Mouse (Mus musculus): ENCODE measurements around the gene AL731706.1.
"Not testable (repeated sequence)": the region's sequence is repeated elsewhere in the genome, so short reads cannot be mapped to it uniquely, and the experiment has no call there.

AL731706.1 gene

DNA sequence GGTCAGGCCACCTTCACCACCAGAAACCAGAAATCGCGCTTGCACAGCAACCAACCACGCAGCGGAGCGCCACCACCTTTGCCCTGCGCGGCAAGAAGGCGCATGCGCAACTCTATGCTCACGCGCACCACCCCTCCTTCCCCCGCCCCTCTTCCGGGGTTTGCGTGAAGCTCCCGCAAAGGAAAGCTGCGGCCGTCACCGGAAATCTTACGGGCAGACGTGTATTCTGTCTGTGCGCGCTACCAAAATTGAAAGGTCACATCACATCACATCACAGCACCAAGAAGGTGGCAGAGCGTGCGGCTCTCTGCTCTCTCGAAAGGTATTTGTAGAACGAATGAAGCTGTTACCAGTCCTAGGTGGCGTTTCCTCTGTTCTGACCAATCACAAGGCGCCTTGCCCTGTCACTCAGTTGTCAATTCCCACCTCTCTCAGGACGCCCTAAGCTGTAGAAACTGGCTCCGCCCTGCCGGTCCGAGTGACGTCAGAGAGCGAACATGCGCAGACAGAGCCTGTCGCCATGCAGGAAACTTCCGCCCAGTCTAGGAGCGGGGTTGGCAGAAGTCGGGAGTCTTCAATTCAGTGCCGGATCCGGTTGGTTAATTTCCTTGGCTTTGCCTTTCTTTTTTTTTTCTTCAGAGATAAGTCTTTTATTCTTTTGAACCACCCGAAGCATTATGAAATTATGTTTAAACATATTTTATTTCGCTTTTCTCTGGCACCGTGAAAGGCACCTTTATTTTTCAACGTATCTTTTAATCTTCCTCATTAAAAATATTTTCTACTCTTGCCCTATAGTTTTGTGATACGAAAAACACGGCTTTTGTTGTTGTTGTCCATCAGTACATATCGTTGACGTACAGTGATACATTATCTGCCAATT lies at the start of gene AL731706.1, which contains the start of the genes Slx4ip and Mkks:
TSS of gene AL731706.1 (minus strand) at position 322 of the 883 bp plus-strand sequence.
TSS of gene Slx4ip (plus strand) at position 151 of the 883 bp plus-strand sequence.
TSS of gene Mkks (minus strand) at position 322 of the 883 bp plus-strand sequence.
- DNase-seq (ENCODE audit: low spot score in 2 of 2) = peak; percentile 98

DNA sequence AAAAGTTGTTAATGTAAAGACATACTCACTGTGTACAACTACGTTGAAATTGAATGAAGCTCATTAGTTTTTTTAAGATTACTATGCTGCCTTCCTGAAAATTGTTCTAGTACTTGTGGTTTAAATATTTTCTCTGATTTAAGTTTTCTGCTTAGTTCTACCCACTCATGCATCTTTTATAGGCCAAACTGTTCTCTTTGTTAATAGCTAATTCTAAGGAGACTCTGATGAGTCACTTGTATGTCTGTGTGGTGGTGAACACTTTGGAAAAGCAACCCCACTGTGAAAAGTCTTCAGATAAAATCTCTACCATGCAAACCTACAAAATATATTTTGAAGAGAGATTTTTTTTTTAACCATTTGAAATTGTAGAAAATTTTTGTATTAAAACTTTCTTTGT lies 47.1 kb upstream of the AL731706.1 start:
- DNase-seq (ENCODE audit: low spot score in 2 of 2) = no peak

DNA sequence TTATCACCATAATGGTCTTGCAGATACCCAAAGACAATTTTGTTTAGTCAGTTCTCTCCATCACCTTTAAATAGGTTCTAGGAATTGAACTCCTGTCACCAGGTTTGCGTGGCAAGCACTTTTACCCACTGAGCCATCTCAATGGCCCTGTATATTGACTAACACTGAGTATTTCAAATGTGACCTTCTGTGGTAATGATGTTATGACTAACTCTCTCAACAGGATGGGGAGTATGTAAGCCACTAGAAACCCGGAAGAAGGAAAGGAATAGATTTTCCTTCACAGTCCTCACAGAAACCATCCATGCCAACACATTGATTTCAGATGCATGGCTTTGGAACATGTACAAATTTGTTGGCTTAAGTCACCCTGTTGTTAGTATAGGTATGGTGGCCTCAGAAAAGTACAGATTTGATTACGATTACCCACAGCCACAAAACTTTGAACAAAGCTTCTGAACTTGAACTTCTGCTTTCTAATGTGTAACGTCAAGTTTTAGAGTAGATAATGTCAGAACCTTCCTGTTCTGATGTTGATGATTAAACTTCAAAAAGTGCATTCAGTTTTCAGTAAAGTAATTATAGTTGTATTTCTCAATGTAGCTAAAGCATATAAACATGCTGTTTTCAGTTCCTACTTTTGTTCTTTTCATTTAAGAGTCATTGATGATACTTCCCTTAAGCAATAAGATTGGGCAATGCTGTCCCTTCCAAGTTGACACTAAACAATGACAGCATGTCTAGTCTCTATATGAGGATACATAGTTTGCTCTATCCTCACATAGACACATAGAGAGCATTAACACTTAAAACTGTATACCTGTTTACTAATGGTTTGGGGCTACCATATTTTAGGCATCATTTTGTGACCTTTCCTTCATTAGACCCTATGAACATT lies 45.5 kb upstream of the AL731706.1 start:
- no peak for DNase-seq (ENCODE audit: low spot score in 2 of 2)

DNA sequence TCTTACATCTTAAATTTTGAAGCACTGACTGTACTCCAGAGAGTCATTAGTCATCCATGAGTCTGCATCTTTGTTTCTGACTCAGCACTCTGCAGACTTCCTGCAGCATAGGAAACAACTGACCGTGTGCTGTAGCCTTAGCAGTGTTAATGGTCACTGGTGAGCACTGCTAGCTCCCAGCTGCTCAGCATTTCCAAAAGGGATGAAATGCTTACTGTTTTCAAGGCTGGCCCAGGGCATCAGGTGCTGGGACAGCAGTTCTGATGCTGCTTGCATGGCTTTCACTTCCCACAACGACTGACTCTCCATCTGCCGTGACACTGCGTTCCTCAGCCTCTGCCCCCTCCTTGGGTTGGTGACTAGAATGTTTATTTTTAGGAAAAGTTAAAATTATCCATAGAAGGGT lies 29.8 kb upstream of the AL731706.1 start:
- no peak for DNase-seq (ENCODE audit: low spot score in 2 of 2)

DNA sequence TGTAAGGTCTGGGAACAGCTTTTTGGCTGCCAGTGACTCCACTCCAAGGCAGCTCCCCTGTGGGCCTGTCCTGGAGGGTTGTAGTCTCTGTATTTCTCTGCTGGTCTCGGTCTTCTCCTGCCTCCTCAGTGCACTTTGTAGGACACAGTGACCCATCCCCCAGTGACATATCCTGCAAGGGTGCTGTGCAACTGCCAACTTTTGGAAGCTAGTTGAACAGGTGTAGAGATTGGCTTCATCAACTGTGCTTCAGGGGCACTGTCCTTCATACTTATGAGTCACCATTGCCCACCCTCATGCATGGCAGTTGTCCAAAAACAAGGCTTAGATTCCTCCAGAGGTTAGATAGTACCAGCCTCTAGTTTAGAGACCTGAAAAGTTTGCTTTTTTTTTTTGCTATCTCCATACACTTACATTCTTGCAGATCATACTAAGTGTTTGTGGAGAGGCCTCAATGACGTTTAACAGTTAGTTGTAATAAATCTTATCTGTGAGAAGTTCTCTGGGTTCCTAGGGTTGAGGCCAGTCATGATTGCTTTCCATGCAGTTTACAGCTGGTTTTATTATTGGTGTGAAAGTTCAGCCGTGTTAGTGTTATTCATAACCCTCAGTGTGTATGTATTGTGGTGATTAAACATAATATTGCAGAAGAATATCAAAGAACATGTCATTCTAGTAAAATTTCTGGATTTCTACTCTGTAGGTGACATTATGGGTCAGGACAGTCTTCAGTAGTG lies 29.2 kb upstream of the AL731706.1 start:
- DNase-seq (ENCODE audit: low spot score in 2 of 2) = no peak

DNA sequence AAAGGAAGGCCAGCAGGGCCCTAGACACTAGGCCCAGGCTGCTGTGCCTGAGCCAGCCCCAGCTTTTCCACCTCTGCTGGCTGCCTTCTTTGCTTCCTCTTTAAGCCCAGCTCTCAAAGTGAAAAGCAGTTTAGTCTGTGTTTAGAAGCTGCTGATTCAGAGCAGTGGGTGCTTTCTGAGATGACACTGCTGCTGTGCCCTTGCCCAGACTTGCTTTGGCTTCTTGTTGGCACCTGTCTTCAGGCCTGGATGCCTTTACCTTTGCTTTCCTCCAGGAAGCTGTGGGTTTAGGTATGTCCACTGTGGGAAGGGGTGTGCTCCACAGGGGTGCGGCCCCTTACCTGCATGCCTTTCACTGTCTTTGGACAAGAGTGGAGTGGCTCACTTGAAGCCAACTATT lies 28.2 kb upstream of the AL731706.1 start:
- no peak for DNase-seq (ENCODE audit: low spot score in 2 of 2)

DNA sequence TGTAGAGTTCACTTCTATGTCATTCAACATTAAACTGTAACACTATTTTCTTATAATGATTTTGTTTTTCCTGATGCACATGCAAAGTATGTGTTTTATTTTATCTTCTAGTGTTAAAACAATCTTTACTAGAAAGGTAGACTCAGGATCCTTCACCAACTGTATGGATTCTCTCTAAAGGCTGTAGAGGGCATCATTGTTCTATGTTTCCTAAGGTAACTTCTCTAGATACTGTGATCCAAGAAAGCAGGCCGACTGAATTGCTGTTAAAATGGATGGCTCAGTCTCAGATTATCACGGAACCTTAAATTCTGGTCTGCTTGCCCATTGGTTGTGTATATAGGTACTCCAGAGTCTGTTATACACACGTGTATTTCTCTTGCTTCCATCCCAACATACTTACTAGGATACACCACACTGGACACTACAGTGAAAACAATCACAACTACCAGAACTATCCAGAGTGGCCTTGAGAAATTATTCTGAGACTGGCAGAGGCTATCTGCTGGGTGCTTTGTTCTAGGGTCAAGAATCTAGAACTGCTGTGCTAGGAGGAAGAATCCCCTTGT lies 23.2 kb upstream of the AL731706.1 start:
- DNase-seq (ENCODE audit: low spot score in 2 of 2) = no peak

DNA sequence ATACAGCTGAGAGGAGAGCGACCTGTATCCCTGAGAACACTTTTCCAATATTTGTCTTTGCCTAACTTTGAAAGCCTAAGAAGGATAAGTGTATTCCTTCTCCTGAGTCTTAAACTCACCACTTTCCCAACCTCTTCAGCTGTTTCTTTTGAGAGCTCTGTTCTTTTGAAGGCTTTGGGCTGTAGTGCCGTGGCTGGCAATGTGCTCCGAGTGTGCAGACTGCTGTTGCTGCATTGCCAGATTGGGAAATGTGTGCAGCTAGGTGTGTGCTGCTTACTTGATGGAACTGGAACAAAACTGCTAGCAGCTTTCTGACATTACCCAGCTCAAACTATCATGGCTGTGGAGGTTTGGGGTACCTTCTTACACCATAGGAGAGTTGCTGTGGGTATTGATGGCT lies 21.8 kb upstream of the AL731706.1 start:
- DNase-seq (ENCODE audit: low spot score in 2 of 2) = no peak

DNA sequence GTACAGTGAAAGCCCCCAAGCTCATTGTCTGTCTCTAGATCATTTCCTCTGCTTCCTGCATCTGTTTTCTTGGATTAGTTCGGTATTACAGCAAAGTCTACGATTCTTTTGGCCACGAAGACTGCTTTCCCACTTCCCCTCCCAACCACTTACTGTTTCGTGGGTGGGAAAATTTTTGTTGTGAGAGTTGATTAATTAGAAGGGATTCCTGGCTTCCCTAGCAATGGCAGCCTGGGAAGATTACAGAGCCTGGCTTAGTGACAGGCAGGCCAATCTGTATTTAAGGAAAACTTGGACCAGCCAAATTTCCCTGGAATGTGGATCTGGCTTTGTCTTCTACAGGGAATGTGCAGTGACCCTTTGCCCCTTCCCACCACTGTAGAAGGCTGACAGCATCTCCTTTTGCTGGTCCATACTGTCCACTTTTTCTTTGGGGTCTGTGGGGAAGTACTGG lies 20.8 kb upstream of the AL731706.1 start:
- DNase-seq (ENCODE audit: low spot score in 2 of 2) = no peak

DNA sequence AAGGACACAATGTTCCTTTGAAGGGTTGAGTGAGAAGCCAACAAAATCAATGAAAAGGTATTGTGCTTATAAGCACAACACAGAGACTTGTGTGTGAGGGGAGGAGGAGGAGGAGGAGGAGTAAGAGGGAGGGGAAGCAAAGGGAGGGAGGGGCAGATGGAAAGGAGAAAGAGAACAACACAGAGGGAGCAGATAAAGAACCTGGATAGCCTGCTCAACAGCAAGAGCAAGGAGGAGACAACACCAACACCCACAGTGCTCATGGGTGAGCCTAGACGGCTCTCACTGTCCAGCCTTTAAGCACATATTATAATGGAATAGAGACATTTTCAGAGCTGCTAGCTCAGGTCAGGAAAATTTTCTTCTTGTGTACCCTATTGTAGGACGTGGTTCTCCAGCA lies 18.1 kb upstream of the AL731706.1 start:
- no peak for DNase-seq (ENCODE audit: low spot score in 2 of 2)

DNA sequence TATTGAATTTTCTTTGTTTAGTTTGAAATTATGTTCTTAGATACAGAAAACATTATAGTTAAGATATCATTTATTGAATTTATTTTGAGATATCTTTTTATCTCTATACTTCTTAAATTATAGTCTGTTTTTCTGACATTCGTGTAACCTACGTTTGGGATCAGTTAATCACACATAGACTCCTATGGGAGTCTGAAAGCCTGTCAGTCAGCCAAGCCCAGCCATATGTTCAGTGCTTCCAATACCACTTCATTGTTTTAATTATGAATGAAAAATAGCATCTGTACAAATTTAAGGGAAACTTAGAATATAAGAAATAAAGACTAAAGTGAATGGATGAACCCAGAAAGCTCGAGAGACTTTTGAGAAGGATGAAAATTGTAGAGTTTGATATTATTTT lies 17.4 kb upstream of the AL731706.1 start:
- no peak for DNase-seq (ENCODE audit: low spot score in 2 of 2)

DNA sequence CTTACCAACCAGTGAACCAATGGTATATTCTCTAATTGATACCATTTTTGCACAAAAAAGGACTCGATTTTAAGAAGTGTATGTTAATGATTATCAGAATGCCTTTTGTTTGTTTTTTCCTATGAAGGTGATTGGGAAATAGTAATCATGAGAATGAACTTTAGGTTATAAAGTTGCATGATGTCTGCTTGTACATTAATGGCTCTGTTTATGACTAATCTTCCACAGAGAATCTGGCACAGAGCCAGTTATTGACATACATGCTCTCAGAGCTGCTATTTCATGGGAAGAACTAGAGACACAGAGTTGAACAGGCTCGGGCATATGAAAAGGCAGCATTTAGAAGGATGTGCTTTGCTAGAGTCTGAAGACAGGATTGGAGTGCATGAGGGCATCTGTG lies 4.9 kb upstream of the AL731706.1 start:
- no peak for DNase-seq (ENCODE audit: low spot score in 2 of 2)

DNA sequence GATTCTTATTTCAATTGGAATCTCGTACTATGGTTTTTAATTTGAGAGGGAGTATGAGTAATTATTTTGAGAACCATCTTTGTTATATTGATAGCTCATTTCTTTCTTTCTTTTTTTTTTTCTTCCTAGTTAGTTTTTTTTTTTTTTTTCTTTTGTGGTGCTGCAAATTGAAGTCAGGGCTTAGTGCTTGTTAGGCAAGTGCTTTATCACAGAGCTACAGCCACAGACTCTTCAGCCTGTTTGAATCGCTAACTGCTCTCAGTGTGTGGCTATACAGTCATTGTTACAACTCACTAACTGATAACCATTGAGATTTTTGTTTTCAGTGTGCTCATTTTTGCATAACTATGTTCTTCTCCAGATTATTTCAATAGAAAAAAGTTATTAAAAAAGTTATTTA lies 3.3 kb upstream of the AL731706.1 start:
- peak in 1 of 2 experiments; percentile 5 for DNase-seq (ENCODE audit: low spot score in 2 of 2)

DNA sequence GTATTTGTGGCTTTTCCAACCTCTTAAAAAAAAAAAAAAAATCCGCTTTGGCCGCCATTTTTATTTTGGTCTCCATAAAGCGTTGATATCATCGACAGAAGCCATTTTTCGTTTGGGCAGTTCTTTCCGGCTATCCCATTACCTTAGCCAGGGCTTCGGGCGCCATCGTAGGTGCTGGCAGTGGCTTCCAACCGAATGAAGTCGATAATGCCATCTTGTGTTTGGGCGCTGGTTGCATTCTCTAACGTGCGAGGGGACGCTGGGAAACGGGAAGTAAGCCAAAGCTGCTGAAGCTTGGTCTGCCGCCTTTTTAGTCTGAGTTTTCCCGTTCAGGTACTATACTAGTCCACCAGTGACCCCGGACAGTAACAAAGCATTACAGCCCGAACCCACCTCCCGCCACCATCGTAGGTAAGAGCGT lies 772 bp upstream of the AL731706.1 start:
- peak; percentile 91 to 92 for DNase-seq (ENCODE audit: low spot score in 2 of 2)

DNA sequence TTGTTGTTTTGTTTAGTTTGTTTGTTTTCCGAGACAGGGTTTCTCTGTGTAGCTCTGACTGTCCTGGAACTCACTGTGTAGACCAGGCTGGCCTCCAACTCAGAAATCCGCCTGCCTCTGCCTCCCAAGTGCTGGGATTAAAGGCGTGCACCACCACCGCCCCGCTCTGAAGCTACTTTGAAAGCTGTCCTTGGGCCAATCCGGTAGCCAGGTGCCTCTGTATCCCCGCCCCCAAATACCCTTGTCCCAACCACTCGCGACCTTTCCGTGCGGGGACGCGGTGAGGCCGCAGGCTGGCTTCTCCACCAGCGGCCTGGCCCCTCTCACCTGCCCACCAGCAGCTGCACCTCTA lies 497 bp downstream of the AL731706.1 start:
- not testable (repeated sequence) for DNase-seq (ENCODE audit: low spot score in 2 of 2)

DNA sequence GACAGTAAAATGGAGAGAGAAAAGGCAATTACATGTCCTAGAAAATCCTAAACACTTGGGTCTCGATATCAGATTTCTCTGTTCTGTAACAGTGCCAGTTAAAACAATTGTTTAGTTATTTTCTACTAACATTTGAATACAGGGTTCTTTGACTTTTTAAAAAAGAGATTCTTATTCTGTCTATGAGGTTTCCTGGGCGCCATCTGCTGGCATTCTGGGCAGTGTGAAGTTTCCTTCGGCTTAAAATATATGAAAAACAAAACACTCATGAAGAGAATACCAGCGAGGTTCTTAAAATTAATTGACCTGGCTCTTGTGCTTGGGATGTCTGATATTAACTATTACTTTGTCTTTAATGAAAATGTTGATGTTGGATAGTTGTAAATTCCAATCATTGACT lies 4.3 kb downstream of the AL731706.1 start:
- DNase-seq (ENCODE audit: low spot score in 2 of 2) = peak in 1 of 2 experiments; percentile 35

DNA sequence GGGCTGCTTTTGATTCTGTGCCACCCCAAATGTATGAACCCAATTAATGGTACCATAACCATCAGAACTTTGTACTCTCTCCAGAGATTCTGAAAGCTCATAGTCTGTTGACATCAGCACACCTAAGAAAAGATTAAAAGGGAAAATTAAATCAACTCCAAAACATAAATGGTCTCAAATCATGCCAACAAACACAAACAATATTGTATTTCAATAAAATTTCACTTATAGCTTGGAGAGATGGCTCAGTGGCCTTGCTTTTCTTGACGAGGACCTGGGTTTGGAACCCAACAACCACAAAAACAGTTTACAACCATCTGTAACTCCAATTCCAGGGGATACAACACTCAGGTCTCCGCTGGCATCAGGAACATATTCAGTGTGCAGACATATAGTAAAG lies 5.6 kb downstream of the AL731706.1 start, which contains the start of gene AL731706.2:
TSS of gene AL731706.2 (minus strand) at position 101 of the 400 bp plus-strand sequence.
- peak in 1 of 2 experiments; percentile 6 for DNase-seq (ENCODE audit: low spot score in 2 of 2)

DNA sequence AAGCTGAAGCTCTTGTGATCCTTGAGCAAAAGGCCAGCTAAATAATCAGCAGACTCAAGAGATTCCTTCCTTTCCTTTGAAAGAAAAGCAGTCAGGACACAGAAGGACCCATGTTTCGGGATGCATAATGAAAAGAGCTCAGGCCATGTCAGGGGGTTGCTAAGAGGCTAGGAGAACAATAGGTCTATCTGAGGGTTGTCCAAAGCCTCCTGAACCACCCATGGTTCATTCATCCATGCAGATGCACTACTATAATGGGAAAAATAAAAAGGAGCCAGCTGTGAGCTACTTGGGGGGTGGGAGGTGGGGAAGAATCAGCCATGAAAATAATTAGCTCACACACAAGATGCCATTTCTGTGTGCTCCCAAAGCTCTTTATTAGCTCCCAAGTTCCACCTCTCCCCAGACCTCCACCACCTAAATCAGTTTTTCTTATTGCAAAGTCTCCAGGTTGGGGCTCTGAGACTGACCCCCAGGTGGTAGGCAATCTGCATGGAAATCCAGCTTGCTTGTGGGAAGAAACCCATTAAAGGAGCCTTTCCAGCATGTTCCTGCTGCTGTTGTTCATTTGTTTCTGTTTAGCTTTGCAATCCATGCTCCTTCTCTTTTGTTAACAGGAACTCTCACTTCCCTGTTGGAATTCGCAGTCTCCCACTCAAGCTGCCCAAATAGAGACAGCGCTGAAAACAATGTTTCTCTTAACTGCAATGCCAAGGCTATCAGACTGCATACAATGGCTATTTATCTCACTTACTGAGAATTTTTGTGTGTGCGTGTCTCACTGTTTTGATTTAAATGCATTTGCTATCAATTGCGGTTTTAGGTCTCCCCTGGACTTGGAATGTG lies 36.4 kb downstream of the AL731706.1 start:
- DNase-seq (ENCODE audit: low spot score in 2 of 2) = no peak

DNA sequence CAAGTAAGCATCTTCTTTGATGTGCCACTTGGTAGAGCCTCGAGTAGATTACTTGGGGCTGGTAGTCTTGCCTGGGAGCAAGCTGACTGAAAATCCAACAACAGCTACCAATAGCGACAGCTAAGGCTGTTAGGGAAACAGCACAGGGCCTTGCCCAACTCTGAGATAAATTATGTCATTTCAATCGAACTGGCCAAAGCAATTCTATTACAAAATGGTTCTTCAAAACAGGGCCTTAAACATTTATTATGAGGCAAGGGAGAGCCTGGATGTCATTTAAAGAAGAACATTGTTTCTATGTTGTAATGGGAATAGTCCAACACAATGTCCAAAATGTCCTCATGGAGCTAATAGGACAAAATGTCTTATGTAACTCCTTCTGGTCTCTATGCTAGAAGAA lies 40.8 kb downstream of the AL731706.1 start:
- DNase-seq (ENCODE audit: low spot score in 2 of 2) = no peak

DNA sequence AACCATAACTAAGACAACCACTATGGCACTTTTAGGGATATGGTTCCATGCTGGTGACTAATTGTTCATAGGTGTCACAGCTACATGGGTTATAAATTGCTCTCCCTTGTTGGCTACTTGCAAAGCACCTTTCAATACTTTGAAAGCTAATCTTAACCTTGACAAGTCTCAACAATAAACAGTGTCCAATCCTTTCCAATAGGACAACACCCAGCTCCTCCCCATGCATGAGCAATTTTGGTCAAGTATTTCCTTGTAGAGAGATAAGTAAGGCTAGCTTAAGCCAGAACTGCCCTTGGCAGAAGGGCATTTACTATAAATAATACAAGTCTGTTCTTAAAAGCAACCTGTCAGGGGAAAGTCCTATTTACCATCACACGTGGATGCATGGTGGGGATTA lies 53.2 kb downstream of the AL731706.1 start:
- no peak for DNase-seq (ENCODE audit: low spot score in 2 of 2)
